Mouse (Mus musculus): Measurements from ENCODE around the gene Zeb2. TPM values are rescaled to one million over a fixed set of nuclear protein-coding genes. Genes with fewer than 3 reads are reported as not detected.

The Zeb2 gene
- total RNA-seq, 2 experiments from 2014 or later = 345 to 384 TPM

GRCm38 (mm10) chr2:44955506-44955905 lies 161.7 kb downstream of the Zeb2 start:
- no peak for DNase-seq (ENCODE audit: low spot score in 2 of 2)

- DNase-seq (ENCODE audit: low spot score in 2 of 2) = no peak
Measured at GRCm38 (mm10) chr2:44954180-44954579, 163.0 kb downstream of the Zeb2 start.

- DNase-seq (ENCODE audit: low spot score in 2 of 2) = no peak
Measured at GRCm38 (mm10) chr2:44952830-44953422, 164.3 kb downstream of the Zeb2 start.

- DNase-seq (ENCODE audit: low spot score in 2 of 2) = no peak
Measured at GRCm38 (mm10) chr2:44951651-44952213, 165.5 kb downstream of the Zeb2 start.

GRCm38 (mm10) chr2:44944689-44945088 lies 172.5 kb downstream of the Zeb2 start:
- DNase-seq (ENCODE audit: low spot score in 2 of 2) = no peak

Small RNAs within 50 kb of the gene (microRNA-seq; reads per million reads assigned to microRNA genes)
- 16.1 to 17.4 reads per million in 2 experiments for gene Mir5129

Other genes with a start within 250 kb of the Zeb2 start
- gene Gtdc1, start 189.7 kb downstream of the Zeb2 start, total RNA-seq (2021) = 10 to 100 TPM; 64.7 to 66.4 TPM